Comparison of ENCODE assay signal across 13 mouse cellular contexts in the genomic region with DNA sequence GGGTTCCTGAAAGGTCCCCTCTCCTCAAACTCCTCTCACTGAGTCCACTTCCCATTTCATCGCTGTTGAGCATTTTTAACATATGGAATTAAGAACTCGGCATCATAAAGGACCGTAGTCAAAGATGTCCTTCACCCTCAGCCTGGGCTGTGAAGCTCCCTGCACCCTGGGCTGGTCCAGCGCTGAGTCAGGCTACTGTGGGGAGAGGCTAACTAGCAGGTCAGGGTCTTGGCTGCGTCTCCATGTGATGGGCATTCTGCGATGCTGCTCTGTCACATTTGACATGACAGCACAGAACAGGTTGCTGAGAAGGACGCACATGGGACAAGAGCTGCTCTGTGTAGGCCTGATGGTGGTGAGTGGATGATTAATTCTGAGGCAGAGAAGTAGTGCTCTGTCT.
"Had no signal": no experiment of that assay in that cellular context is flagged by ENCODE, and none has a peak within 500 bp of the region (broad histone marks: within the 10 kb centered on the region; RNA-seq: fewer than 3 reads in every experiment).

No protein-coding gene starts in this region.

- H3K27me3 ChIP-seq: midbrain, embryonic 12.5 days; midbrain, embryonic 15.5 days; neural tube, embryonic 12.5 days; stomach, embryonic 15.5 days had no signal

- H3K4me2 ChIP-seq: lung, embryonic 14.5 days; midbrain, embryonic 12.5 days; midbrain, embryonic 15.5 days; neural tube, embryonic 12.5 days; stomach, embryonic 15.5 days had no signal

- ATAC-seq: midbrain, embryonic 15.5 days had no signal

- H3K27ac ChIP-seq: midbrain, embryonic 12.5 days; midbrain, embryonic 15.5 days; neural tube, embryonic 12.5 days; stomach, embryonic 15.5 days; stomach, postnatal 0 days had no signal

- H3K4me1 ChIP-seq: midbrain, embryonic 12.5 days; midbrain, embryonic 15.5 days; neural tube, embryonic 12.5 days; stomach, embryonic 15.5 days had no signal

- H3K4me3 ChIP-seq: midbrain, embryonic 12.5 days; midbrain, embryonic 15.5 days; neural tube, embryonic 12.5 days; stomach, embryonic 15.5 days had no signal

- DNase-seq: lung, adult 18-20 months; lung, embryonic 14.5 days; lung, postnatal 10 days; lung, postnatal 4 days; right cerebral cortex, postnatal 14 days; thymus, adult 2 months; thymus, postnatal 25 days; thymus, postnatal 4 days had no signal

- H3K9ac ChIP-seq: lung, embryonic 14.5 days; midbrain, embryonic 12.5 days; midbrain, embryonic 15.5 days; neural tube, embryonic 12.5 days; stomach, embryonic 15.5 days had no signal

- H3K9me3 ChIP-seq: midbrain, embryonic 12.5 days; midbrain, embryonic 15.5 days; neural tube, embryonic 12.5 days; stomach, embryonic 15.5 days had no signal
